Mouse (Mus musculus) heart, embryonic 16.5 days (tissue): ENCODE measurements at regions not wholly inside any gene's neighbourhood (a gene's known extent, or its start where the extent isn't known, plus 50 kb on each side); places are given as distances from the start of the nearest gene placed in this dataset.
"Not testable (repeated sequence)": the region's sequence is repeated elsewhere in the genome, so short reads cannot be mapped to it uniquely, and the experiment has no call there.

Source experiments
- ATAC-seq: fragments of 200-750 bp; cut with Nextera tagmentation; replicated peaks from 2 replicates; pipeline ENCODE4 v1.8.0; 2017; ENCODE audit warnings: moderate number of reproducible peaks; ENCODE audit not compliant: insufficient read depth, low FRiP score; ENCODE audit errors: extremely low read depth
- H3K27ac ChIP-seq: fragments of 300-500 bp; sonication (generic); 2 replicates; pipeline ENCODE4 v1.5.1; 2014; ENCODE audit warnings: mild to moderate bottlenecking, low read length, control low read depth, moderate library complexity
- H3K27me3 ChIP-seq: fragments of 300-500 bp; sonication (generic); 2 replicates; pipeline ENCODE4 v1.6.1; 2014; ENCODE audit warnings: low read length, mixed read lengths; ENCODE audit not compliant: control insufficient read depth, insufficient read depth
- H3K36me3 ChIP-seq: fragments of 300-500 bp; sonication (generic); 2 replicates; pipeline ENCODE4 v1.6.1; 2014; ENCODE audit not compliant: control insufficient read depth, insufficient read depth
- H3K4me1 ChIP-seq: fragments of 300-500 bp; sonication (generic); 2 replicates; pipeline ENCODE4 v1.6.1; 2014; ENCODE audit warnings: low read length, mixed read lengths; ENCODE audit not compliant: control insufficient read depth, insufficient read depth
- H3K4me2 ChIP-seq: fragments of 300-500 bp; sonication (generic); 2 replicates; pipeline ENCODE4 v1.6.1; 2014; ENCODE audit warnings: low read depth, mild to moderate bottlenecking, control low read depth, low read length
- H3K4me3 ChIP-seq: fragments of 300-500 bp; sonication (generic); 2 replicates; pipeline ENCODE4 v1.5.1; 2014; ENCODE audit warnings: mild to moderate bottlenecking, control low read depth, low read length
- H3K9ac ChIP-seq: fragments of 300-500 bp; sonication (generic); 2 replicates; pipeline ENCODE4 v1.6.1; 2014; ENCODE audit warnings: low read length, control low read depth
- H3K9me3 ChIP-seq: fragments of 300-500 bp; sonication (generic); replicated peaks from 2 replicates; pipeline ENCODE4 v1.6.1; 2016; ENCODE audit warnings: low read length; ENCODE audit not compliant: control insufficient read depth
- WGBS: fragments of 180-500 bp; shearing (Covaris S2); extraction: QIAGEN DNeasy Blood & Tissue Kit; methylation state at CpG from one replicate; pipeline ENCODE4 v1.1.7; 2014; 5-methylcytosine and 5-hydroxymethylcytosine counted together

DNA sequence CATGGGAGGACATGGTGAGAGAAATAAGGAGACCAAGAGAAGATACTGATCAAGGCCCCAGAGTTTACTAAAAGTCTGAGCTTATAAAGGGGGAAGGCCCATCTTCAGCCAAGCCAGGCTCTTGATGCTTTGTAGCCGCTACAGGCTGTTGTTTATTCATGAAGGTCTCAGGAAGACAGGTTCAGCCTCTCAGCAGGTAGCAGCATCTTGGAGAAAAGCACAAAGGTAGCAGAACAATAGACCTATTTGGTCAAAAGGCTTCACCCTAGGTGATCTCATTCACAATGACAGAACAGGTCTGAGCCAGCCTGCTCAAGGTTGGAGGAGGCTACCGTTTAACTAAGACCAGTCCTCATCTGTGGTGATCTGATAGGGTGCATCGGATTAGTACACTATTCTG is 185.5 kb upstream of the Gm11096 start:
- Histone ChIP-seq H3K9ac (no peak overlapping the region), H3K36me3 (no peaks in the 10 kb centered on the region), H3K4me3 (no peak overlapping the region), H3K27me3 (no peaks in the 10 kb centered on the region), H3K4me1 (no peaks in the 10 kb centered on the region), H3K9me3 (no peaks in the 10 kb centered on the region), H3K4me2 (no peak overlapping the region), H3K27ac (no peak overlapping the region)
- no peak for ATAC-seq
- 62% methylated on average over 3 of the region's 3 CpGs for WGBS

DNA sequence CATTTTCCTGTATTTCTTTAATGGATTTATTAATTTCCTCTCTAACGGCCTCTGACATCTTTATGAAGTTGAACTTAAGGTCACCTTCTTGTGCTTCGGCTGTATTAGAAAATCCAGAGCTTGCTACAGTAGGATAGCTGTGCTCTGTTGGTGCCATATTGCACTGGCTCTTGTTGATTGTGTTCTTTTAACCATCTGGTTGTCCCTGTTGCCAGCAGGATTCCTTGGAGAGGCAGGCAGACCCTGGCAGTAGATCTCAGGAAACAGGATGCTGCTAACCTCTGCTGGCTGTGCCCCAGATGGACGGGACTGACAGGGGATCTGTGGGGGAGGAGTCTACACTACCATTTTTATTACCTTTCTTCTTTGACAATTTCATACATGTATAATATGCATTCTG is 185.9 kb upstream of the Thumpd2 start:
- Histone ChIP-seq H3K4me2 (no peak overlapping the region), H3K4me3 (no peak overlapping the region), H3K4me1 (no peaks in the 10 kb centered on the region), H3K36me3 (no peaks in the 10 kb centered on the region), H3K27ac (no peak overlapping the region), H3K9ac (no peak overlapping the region), H3K27me3 (no peaks in the 10 kb centered on the region), H3K9me3 (no peaks in the 10 kb centered on the region)
- no peak for ATAC-seq
- 63% methylated on average over 3 of the region's 3 CpGs for WGBS

- no peaks in the 10 kb centered on the region for H3K36me3 ChIP-seq
- no peaks in the 10 kb centered on the region for H3K9me3 ChIP-seq
- no peak overlapping the region for H3K4me3 ChIP-seq
- no peaks in the 10 kb centered on the region for H3K4me1 ChIP-seq
- WGBS = 80% methylated on average over 6 of the region's 6 CpGs
- H3K27ac ChIP-seq = no peak overlapping the region
- no peak overlapping the region for H3K4me2 ChIP-seq
- ATAC-seq = no peak
- H3K27me3 ChIP-seq = no peaks in the 10 kb centered on the region
- H3K9ac ChIP-seq = no peak overlapping the region
Observed at GRCm38 (mm10) chr17:81246156-81246555, 181.3 kb upstream of the Thumpd2 start.

DNA sequence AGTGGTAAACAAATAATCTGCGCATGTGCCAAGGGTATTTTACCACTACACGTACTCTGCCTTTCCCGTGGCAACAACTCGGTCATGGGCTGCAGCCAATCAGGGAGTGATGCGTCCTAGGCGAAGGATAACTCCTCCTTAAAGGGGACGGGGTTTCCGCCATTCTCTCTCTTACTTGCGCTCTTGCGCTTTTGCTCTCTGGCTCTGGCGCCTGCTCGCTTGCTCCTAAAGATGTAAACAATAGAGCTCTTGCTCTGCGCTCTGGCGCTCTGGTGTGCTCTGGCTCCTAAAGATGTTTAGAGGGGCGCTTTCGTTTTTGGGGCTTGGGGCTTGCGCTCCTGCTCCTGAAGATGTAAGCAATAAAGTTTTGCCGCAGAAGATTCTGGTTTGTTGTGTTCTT is 166.9 kb upstream of the Thumpd2 start:
- H3K27me3 ChIP-seq, H3K9me3 ChIP-seq, H3K36me3 ChIP-seq, ATAC-seq, H3K9ac ChIP-seq, H3K4me3 ChIP-seq, H3K4me1 ChIP-seq, H3K4me2 ChIP-seq, H3K27ac ChIP-seq: not testable (repeated sequence)
- 90% methylated on average over 11 of the region's 18 CpGs for WGBS

GRCm38 (mm10) chr17:81225281-81225680 is 160.4 kb upstream of the Thumpd2 start:
- H3K9me3 ChIP-seq = no peaks in the 10 kb centered on the region
- no peaks in the 10 kb centered on the region for H3K27me3 ChIP-seq
- H3K4me1 ChIP-seq = no peaks in the 10 kb centered on the region
- no peaks in the 10 kb centered on the region for H3K36me3 ChIP-seq
- no peak overlapping the region for H3K4me2 ChIP-seq
- no peak overlapping the region for H3K27ac ChIP-seq
- ATAC-seq = no peak
- H3K9ac ChIP-seq = no peak overlapping the region
- no peak overlapping the region for H3K4me3 ChIP-seq

- Histone ChIP-seq H3K36me3 (no peaks in the 10 kb centered on the region), H3K27ac (no peak overlapping the region), H3K4me2 (no peak overlapping the region), H3K9ac (no peak overlapping the region), H3K4me1 (no peaks in the 10 kb centered on the region), H3K4me3 (no peak overlapping the region), H3K27me3 (no peaks in the 10 kb centered on the region), H3K9me3 (no peaks in the 10 kb centered on the region)
- no peak for ATAC-seq
- 79% methylated on average over 3 of the region's 3 CpGs for WGBS
Observed at GRCm38 (mm10) chr17:81221436-81221835, 156.6 kb upstream of the Thumpd2 start.

DNA sequence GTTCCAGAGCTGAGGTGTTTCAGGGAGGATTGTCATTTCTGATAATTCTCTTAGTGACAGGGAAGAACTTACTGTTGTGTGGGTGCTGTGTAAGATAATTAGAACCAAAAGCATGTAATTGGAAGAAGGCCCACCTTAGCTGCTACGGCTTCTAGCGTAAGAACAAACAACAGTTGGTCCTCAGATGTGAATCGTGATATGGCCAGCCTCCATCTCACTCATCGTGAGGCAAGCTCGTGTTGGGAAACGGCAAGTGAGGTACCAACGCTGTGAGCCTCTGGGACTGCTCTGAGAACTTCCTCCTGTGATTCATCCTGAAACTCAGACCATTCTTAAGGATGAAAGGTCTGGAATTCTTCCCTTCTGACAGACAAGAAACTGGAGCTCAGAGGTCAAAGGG is 150.0 kb upstream of the Thumpd2 start:
- no peaks in the 10 kb centered on the region for H3K4me1 ChIP-seq
- H3K4me3 ChIP-seq = no peak overlapping the region
- no peaks in the 10 kb centered on the region for H3K27me3 ChIP-seq
- no peak overlapping the region for H3K4me2 ChIP-seq
- H3K9me3 ChIP-seq = no peaks in the 10 kb centered on the region
- WGBS = 75% methylated on average over 7 of the region's 7 CpGs
- H3K36me3 ChIP-seq = no peaks in the 10 kb centered on the region
- no peak overlapping the region for H3K27ac ChIP-seq
- no peak for ATAC-seq
- H3K9ac ChIP-seq = no peak overlapping the region

- Histone ChIP-seq H3K9ac (no peak overlapping the region), H3K4me2 (no peak overlapping the region)
Observed at GRCm38 (mm10) chr17:81212043-81212442, 147.2 kb upstream of the Thumpd2 start.

GRCm38 (mm10) chr17:81210389-81210788 is 145.5 kb upstream of the Thumpd2 start:
- Histone ChIP-seq H3K4me1 (no peaks in the 10 kb centered on the region), H3K27me3 (no peaks in the 10 kb centered on the region), H3K27ac (no peak overlapping the region), H3K9me3 (peaks cover 4% of the 10 kb centered on the region; the same call in 1 of the 2 replicates), H3K9ac (no peak overlapping the region), H3K4me2 (no peak overlapping the region), H3K36me3 (no peaks in the 10 kb centered on the region), H3K4me3 (no peak overlapping the region)
- WGBS = 78% methylated on average over 2 of the region's 2 CpGs
- ATAC-seq = no peak

More at GRCm38 (mm10) chr17:81212043-81212442, 147.2 kb upstream of the Thumpd2 start:
- Histone ChIP-seq H3K9me3 (no peaks in the 10 kb centered on the region), H3K27me3 (no peaks in the 10 kb centered on the region), H3K36me3 (no peaks in the 10 kb centered on the region), H3K4me3 (no peak overlapping the region), H3K27ac (no peak overlapping the region), H3K4me1 (no peaks in the 10 kb centered on the region)
- no peak for ATAC-seq
- WGBS = 84% methylated on average over 3 of the region's 3 CpGs

GRCm38 (mm10) chr17:81209323-81209722 is 144.4 kb upstream of the Thumpd2 start:
- Histone ChIP-seq H3K9me3 (peaks cover 4% of the 10 kb centered on the region; the same call in 1 of the 2 replicates), H3K27me3 (no peaks in the 10 kb centered on the region), H3K9ac (no peak overlapping the region), H3K4me3 (no peak overlapping the region), H3K4me2 (no peak overlapping the region), H3K27ac (no peak overlapping the region), H3K36me3 (no peaks in the 10 kb centered on the region), H3K4me1 (no peaks in the 10 kb centered on the region)
- WGBS = 86% methylated on average over 3 of the region's 3 CpGs
- ATAC-seq = no peak
